Mouse (Mus musculus): ENCODE measurements around the gene Sv2b.

GRCm38 (mm10) chr7:75302523-75303215 lies 6.4 kb downstream of the Sv2b start:
- TF ChIP-seq CTCF (IDR thresholded peaks at IDR 0.05) (no peak), POLR2A (IDR thresholded peaks at IDR 0.05; ENCODE audit: insufficient read depth, low read depth, low read length) (no peak), EP300 (IDR thresholded peaks at IDR 0.05; ENCODE audit: insufficient read depth, low read depth, low read length) (no peak)

Data from heart, adult 2 months (tissue).